Mouse (Mus musculus) ES-CJ7 (cell line): ENCODE results near the gene Smap2.

Experiments used
- DNase-seq: peaks from one replicate; pipeline ENCODE4 v3.0.0; 2011; ENCODE audit warnings: low read depth, low spot score

Smap2 gene

GRCm38 (mm10) chr4:121021911-121022310 lies 4.9 kb upstream of the Smap2 start:
- DNase-seq = peak; percentile 82

- no peak for DNase-seq
These were observed 3.2 kb upstream of the Smap2 start for GRCm38 (mm10) chr4:121020040-121020790.

GRCm38 (mm10) chr4:121018250-121018649 lies 1.2 kb upstream of the Smap2 start:
- DNase-seq = no peak

GRCm38 (mm10) chr4:121016021-121016898 lies 787 bp downstream of the Smap2 start:
- peak; percentile 21 for DNase-seq

GRCm38 (mm10) chr4:121015268-121015659 lies 1.8 kb downstream of the Smap2 start:
- no peak for DNase-seq

GRCm38 (mm10) chr4:121014594-121015267 lies 2.3 kb downstream of the Smap2 start:
- no peak for DNase-seq

- DNase-seq = no peak
These were observed 6.1 kb downstream of the Smap2 start for GRCm38 (mm10) chr4:121010770-121011549.

GRCm38 (mm10) chr4:121009151-121009550 lies 7.9 kb downstream of the Smap2 start:
- no peak for DNase-seq

GRCm38 (mm10) chr4:121008071-121008745 lies 8.8 kb downstream of the Smap2 start:
- DNase-seq = no peak

GRCm38 (mm10) chr4:121007006-121007405 lies 10.0 kb downstream of the Smap2 start:
- DNase-seq = no peak

GRCm38 (mm10) chr4:121004679-121005078 lies 12.4 kb downstream of the Smap2 start:
- no peak for DNase-seq

- no peak for DNase-seq
These were observed 13.4 kb downstream of the Smap2 start for GRCm38 (mm10) chr4:121003611-121004091.

GRCm38 (mm10) chr4:121002400-121003171 lies 14.5 kb downstream of the Smap2 start:
- DNase-seq = no peak

GRCm38 (mm10) chr4:121001659-121002058 lies 15.4 kb downstream of the Smap2 start:
- no peak for DNase-seq

- no peak for DNase-seq
These were observed 16.0 kb downstream of the Smap2 start for GRCm38 (mm10) chr4:121001042-121001441.

GRCm38 (mm10) chr4:120995911-120996310 lies 21.1 kb downstream of the Smap2 start:
- DNase-seq = no peak

GRCm38 (mm10) chr4:120993025-120993424 lies 24.0 kb downstream of the Smap2 start:
- no peak for DNase-seq

- DNase-seq = no peak
These were observed 24.8 kb downstream of the Smap2 start for GRCm38 (mm10) chr4:120992284-120992683.

GRCm38 (mm10) chr4:120987319-120987718 lies 29.7 kb downstream of the Smap2 start:
- DNase-seq = no peak

GRCm38 (mm10) chr4:120986446-120986845 lies 30.6 kb downstream of the Smap2 start:
- peak; percentile 17 for DNase-seq
